21 mouse cellular contexts compared by ENCODE assay signal in genomic region chr13:29190548-29190947, GRCm38 (mm10).
DNase-seq lines count a peak whose midpoint lies in the region; ATAC-seq and TF ChIP-seq lines count a peak whose summit lies in the region.
"Had no signal": no experiment of that assay in that cellular context is flagged by ENCODE, and none has a peak within 500 bp of the region (broad histone marks: within the 10 kb centered on the region; RNA-seq: fewer than 3 reads in every experiment).

No protein-coding gene starts in this region.

- no peaks in the 10 kb centered on the region for H3K4me1 ChIP-seq in lung, postnatal 0 days (ENCODE audit: insufficient read depth, low read depth, low read length)
- H3K4me1 ChIP-seq in heart, embryonic 16.5 days (ENCODE audit: control insufficient read depth, insufficient read depth, low read length), result peaks cover 19% of the 10 kb centered on the region
- peaks cover 2% of the 10 kb centered on the region; the same call in 1 of the 2 replicates for H3K4me1 ChIP-seq in hindbrain, embryonic 10.5 days (replicated peaks)
- H3K4me1 ChIP-seq: intestine, embryonic 15.5 days; lung, embryonic 15.5 days had no signal

- no peak overlapping the region for H3K9ac ChIP-seq in lung, postnatal 0 days (replicated peaks; ENCODE audit: low read depth)
- H3K9ac ChIP-seq in heart, embryonic 16.5 days (ENCODE audit: low read length), result no peak overlapping the region
- H3K9ac ChIP-seq: forebrain, embryonic 15.5 days; hindbrain, embryonic 14.5 days; intestine, embryonic 15.5 days; limb, embryonic 12.5 days; liver, embryonic 14.5 days; lung, embryonic 15.5 days had no signal

- TF ChIP-seq CTCF in lung, postnatal 0 days (IDR thresholded peaks at IDR 0.05), result no peak

- H3K27me3 ChIP-seq in lung, postnatal 0 days (replicated peaks; ENCODE audit: insufficient read depth, low read length), result no peaks in the 10 kb centered on the region
- H3K27me3 ChIP-seq in heart, embryonic 16.5 days (ENCODE audit: control insufficient read depth, insufficient read depth, low read length), result no peaks in the 10 kb centered on the region
- H3K27me3 ChIP-seq in hindbrain, embryonic 10.5 days (ENCODE audit: insufficient read depth, poor library complexity, severe bottlenecking), result no peaks in the 10 kb centered on the region
- H3K27me3 ChIP-seq: forebrain, embryonic 15.5 days; intestine, embryonic 15.5 days; limb, embryonic 12.5 days; lung, embryonic 15.5 days; Patski had no signal

- no peak overlapping the region for H3K4me2 ChIP-seq in lung, postnatal 0 days (replicated peaks; ENCODE audit: low read depth, low read length)
- no peak overlapping the region for H3K4me2 ChIP-seq in heart, embryonic 16.5 days (ENCODE audit: low read depth, low read length)
- H3K4me2 ChIP-seq: forebrain, embryonic 15.5 days; hindbrain, embryonic 14.5 days; intestine, embryonic 15.5 days; limb, embryonic 12.5 days; lung, embryonic 15.5 days had no signal

- peak; percentile 55; the same call in 1 of the 2 replicates for ATAC-seq in lung, postnatal 0 days
- ATAC-seq in heart, embryonic 16.5 days (replicated peaks; ENCODE audit: extremely low read depth, insufficient read depth, low FRiP score), result peak; percentile 92
- ATAC-seq in inflammation-experienced regulatory T-cells, adult 6 months, result no peak
- ATAC-seq: forebrain, embryonic 15.5 days; intestine, embryonic 15.5 days; Patski had no signal

- 58% methylated on average over 7 of the region's 7 CpGs for WGBS in lung, postnatal 0 days
- 41% methylated on average over 7 of the region's 7 CpGs for WGBS in heart, embryonic 16.5 days
- 81% methylated on average over 7 of the region's 7 CpGs for WGBS in hindbrain, embryonic 10.5 days

- DNase-seq in embryo, embryonic 10 days (ENCODE audit: low spot score), result peak; percentile 16
- DNase-seq in embryo, embryonic 9.5 days (ENCODE audit: extremely low spot score), result no peak
- no peak for DNase-seq in lung, postnatal 0 days (ENCODE audit: low spot score)
- DNase-seq in lung, postnatal 4 days, result no peak
- DNase-seq in hindbrain, embryonic 10.5 days (ENCODE audit: low spot score), result no peak
- no peak for DNase-seq in right cerebral cortex, postnatal 36 days (ENCODE audit: low spot score in 2 of 2)
- DNase-seq: adrenal gland, adult 8-10 months; cerebellum, adult 9-11 months; midbrain, embryonic 14.5 days; spleen, adult 18-20 months; thymus, postnatal 25 days had no signal

- no peak overlapping the region for H3K4me3 ChIP-seq in lung, postnatal 0 days (ENCODE audit: low read depth, low read length)
- H3K4me3 ChIP-seq in heart, embryonic 16.5 days (ENCODE audit: low read length), result no peak overlapping the region
- no peak overlapping the region for H3K4me3 ChIP-seq in hindbrain, embryonic 10.5 days
- H3K4me3 ChIP-seq: forebrain, embryonic 15.5 days; intestine, embryonic 15.5 days; limb, embryonic 12.5 days; lung, embryonic 15.5 days; myocyte had no signal

- H3K9me3 ChIP-seq in lung, postnatal 0 days (ENCODE audit: low read length), result no peaks in the 10 kb centered on the region
- H3K9me3 ChIP-seq in heart, embryonic 16.5 days (replicated peaks; ENCODE audit: control insufficient read depth, low read length), result no peaks in the 10 kb centered on the region
- H3K9me3 ChIP-seq in hindbrain, embryonic 10.5 days, result no peaks in the 10 kb centered on the region
- H3K9me3 ChIP-seq: forebrain, embryonic 15.5 days; intestine, embryonic 15.5 days; limb, embryonic 12.5 days; lung, embryonic 15.5 days had no signal

- H3K36me3 ChIP-seq in lung, postnatal 0 days (ENCODE audit: insufficient read depth, low read length), result no peaks in the 10 kb centered on the region
- H3K36me3 ChIP-seq in heart, embryonic 16.5 days (ENCODE audit: control insufficient read depth, insufficient read depth), result no peaks in the 10 kb centered on the region
- H3K36me3 ChIP-seq in hindbrain, embryonic 10.5 days, result no peaks in the 10 kb centered on the region
- H3K36me3 ChIP-seq: forebrain, embryonic 15.5 days; intestine, embryonic 15.5 days; limb, embryonic 12.5 days; lung, embryonic 15.5 days had no signal

- H3K27ac ChIP-seq in lung, postnatal 0 days (ENCODE audit: low read length), result no peak overlapping the region
- peak overlapping the region; percentile 95 for H3K27ac ChIP-seq in heart, embryonic 16.5 days (ENCODE audit: low read length)
- H3K27ac ChIP-seq in hindbrain, embryonic 10.5 days, result no peak overlapping the region
- H3K27ac ChIP-seq: forebrain, embryonic 15.5 days; hindbrain, embryonic 14.5 days; intestine, embryonic 15.5 days; limb, embryonic 12.5 days; liver, embryonic 14.5 days; lung, embryonic 15.5 days had no signal

- no peak for TF ChIP-seq EP300 in lung, postnatal 0 days (IDR thresholded peaks at IDR 0.05)
